Mouse (Mus musculus) thymus, adult 2 months (tissue): ENCODE data around the gene Dazap1.

Source experiments
- CTCF ChIP-seq: fragments of 200-500 bp; IDR thresholded peaks from 2 replicates; pipeline ENCODE4 v1.5.1; 2012; ENCODE audit warnings: mild to moderate bottlenecking, control low read depth, low read length, moderate library complexity, borderline replicate concordance; ENCODE audit not compliant: control insufficient read depth, poor library complexity, insufficient read depth; ENCODE audit errors: extremely low read depth
- POLR2A ChIP-seq: fragments of 200-500 bp; IDR thresholded peaks from 2 replicates; pipeline ENCODE4 v1.6.1; 2012; ENCODE audit warnings: mild to moderate bottlenecking, low read length, control low read depth, moderate library complexity; ENCODE audit not compliant: control insufficient read depth, poor library complexity, insufficient read depth; ENCODE audit errors: extremely low read depth

DNA sequence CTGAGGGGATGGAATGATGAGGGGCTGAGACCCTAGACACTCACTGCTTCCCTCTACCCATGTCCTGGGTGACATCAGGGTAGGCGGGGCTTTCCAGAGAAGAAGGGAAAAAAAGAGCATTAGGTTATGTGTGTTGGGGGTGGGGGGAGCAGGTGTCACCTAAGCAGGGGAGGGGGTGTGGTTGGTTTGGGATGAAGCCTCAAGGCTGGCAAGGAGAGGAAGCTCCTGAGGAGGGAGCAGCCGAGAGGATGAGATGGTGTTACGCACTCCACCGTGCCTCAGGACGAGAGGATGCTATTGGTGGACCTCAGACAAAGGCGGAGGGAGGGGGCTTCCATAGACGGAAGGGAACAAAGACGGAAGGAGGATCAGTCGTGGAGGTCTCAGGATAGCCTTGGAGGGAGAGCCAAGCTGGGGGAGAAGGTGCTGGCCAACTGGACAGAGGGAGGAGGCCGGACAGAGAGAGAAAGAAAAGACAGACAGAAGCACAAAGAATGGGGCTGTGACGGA is 39.4 kb downstream of the Dazap1 start:
- TF ChIP-seq POLR2A (no peak), CTCF (no peak)
